In the genomic region with DNA sequence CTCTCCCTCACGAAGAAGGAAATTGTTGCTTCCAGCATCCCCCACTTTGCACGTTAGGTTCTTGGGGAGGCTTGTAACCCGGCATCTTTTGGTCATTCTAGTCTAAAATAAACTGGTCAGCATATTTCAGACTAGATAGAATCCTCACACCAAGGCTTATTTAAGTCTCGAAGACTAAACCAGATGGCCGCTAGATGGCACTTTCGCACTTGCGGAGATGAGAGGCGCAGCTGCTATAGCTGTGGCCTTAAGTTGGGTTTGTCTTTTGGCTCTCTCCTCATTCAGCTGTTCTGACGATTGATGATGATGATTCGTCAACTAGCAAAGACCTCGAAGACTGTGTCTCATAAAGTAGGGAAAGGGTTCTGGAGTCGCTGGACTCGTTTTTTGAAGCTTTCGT, we compare ENCODE assay signal across 8 mouse cellular contexts. TPM values are rescaled to one million over a fixed set of nuclear protein-coding genes. Genes with fewer than 3 reads are reported as not detected.
DNase-seq lines count a peak whose midpoint lies in the region; TF ChIP-seq lines count a peak whose summit lies in the region.
"Had no signal": no experiment of that assay in that cellular context is flagged by ENCODE, and none has a peak within 500 bp of the region (broad histone marks: within the 10 kb centered on the region; RNA-seq: fewer than 3 reads in every experiment).

No protein-coding gene starts in this region.

- H3K4me3 ChIP-seq in lung, adult 2 months (replicated peaks; ENCODE audit: extremely low read depth, low read depth, low read length) = no peak overlapping the region
- H3K4me3 ChIP-seq: limb, embryonic 15.5 days had no signal

- peak; percentile 86 for DNase-seq in CD4-positive, CD25-positive, alpha-beta regulatory T cell, adult 2 months (ENCODE audit: low read depth, low spot score)
- peak; percentile 91 for DNase-seq in MN1 (ENCODE audit: low spot score)
- DNase-seq in cerebellum, postnatal 10 days = peak; percentile 84 to 85
- DNase-seq in gastrocnemius, postnatal 10 days = peak; percentile 71
- peak; percentile 84 for DNase-seq in kidney, postnatal 10 days
- peak; percentile 38 for DNase-seq in lung, adult 2 months
- peak; percentile 55 for DNase-seq in right cerebral cortex, adult 18-20 months

- 8% methylated on average over 14 of the region's 14 CpGs for WGBS in lung, adult 2 months

- TF ChIP-seq POLR2A in lung, adult 2 months (IDR thresholded peaks at IDR 0.05; ENCODE audit: borderline replicate concordance, extremely low read depth, low read depth, low read length) = no peak

- TF ChIP-seq CTCF in lung, adult 2 months (IDR thresholded peaks at IDR 0.05; ENCODE audit: insufficient read depth, low read length) = peak; percentile 84

- no peaks in the 10 kb centered on the region; the same call in 1 of the 2 replicates for H3K4me1 ChIP-seq in lung, adult 2 months (ENCODE audit: control insufficient read depth, insufficient read depth, low read length)

RNA-seq across cellular contexts. Expression of a gene that starts 23.9 kb away (rescaled TPM):
- total RNA-seq in gastrocnemius, postnatal 10 days (2021) = 10 to 100 TPM; 14.9 to 17.9 TPM
- polyA plus RNA-seq in lung, adult 2 months (2012; rRNA removed) = 4.1 and 5.5 TPM in 2 replicates

RNA-seq across cellular contexts. Expression of a gene that starts 35.8 kb away (rescaled TPM):
- total RNA-seq in gastrocnemius, postnatal 10 days (2021) = 10 to 100 TPM; 51.8 to 58.5 TPM
- 9.6 and 16.4 TPM in 2 replicates for polyA plus RNA-seq in lung, adult 2 months (2012; rRNA removed)

Comparison
In these comparisons a context has a peak if more than half of its experiments do, and no peak if none do; other contexts are left out.
1. DNase-seq: peak in every context shown above with its lines; median percentile 91 in MN1; 86 in CD4-positive, CD25-positive, alpha-beta regulatory T cell, adult 2 months; 84 in cerebellum, postnatal 10 days; 84 in kidney, postnatal 10 days; 71 in gastrocnemius, postnatal 10 days; 55 in right cerebral cortex, adult 18-20 months; 38 in lung, adult 2 months.